Mouse (Mus musculus) lung, postnatal 10 days (tissue): Measurements from ENCODE around the gene Atm.
A peak's percentile ranks its signal among the peaks of the same experiment; 100 is the strongest.

Source experiments
- DNase-seq: peaks from one replicate; pipeline ENCODE4 v3.0.0; 2021

The Atm gene

DNA sequence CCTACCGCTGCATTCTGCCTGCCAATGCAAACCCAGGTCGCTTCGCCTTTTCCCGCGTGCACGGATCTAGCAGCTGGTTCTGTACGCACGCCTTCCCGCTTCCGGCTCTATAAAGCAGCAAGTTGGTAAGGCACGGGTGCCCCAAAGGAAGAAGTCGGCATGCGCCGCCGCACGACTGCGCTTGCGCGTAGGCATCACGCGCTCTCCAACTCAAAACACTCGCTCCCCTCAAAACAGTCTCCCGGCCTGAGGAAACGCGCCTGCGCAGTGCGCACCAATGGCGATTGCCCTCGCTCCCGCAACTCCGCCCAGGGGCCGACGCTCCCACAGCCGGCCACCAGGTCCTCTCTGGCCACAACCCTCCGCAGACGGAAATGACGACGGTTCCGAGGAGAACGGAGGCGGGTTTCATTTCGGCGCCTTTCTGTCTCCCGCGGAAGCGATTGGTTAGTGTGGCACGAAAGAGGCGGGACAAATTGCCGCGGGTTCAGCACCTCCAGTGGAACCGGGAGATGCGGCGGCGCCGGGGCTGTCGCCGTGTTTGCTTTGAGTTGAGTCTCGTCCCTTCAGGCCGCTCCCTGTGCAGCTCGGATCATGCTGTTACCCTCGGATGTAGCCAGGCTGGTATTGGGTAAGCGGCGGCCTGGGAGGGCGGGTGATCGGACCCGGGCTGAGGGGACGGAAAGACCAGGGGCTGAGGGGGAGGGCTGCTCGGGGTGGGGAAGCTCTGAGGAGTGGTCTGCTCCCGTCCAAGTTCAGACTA, at the start of gene Atm, which contains the start of gene Npat:
Atm (minus strand) TSS at position 183 of the 763 bp plus-strand sequence.
Npat (plus strand) TSS at position 490 of the 763 bp plus-strand sequence.
- peak; percentile 99 for DNase-seq

DNA sequence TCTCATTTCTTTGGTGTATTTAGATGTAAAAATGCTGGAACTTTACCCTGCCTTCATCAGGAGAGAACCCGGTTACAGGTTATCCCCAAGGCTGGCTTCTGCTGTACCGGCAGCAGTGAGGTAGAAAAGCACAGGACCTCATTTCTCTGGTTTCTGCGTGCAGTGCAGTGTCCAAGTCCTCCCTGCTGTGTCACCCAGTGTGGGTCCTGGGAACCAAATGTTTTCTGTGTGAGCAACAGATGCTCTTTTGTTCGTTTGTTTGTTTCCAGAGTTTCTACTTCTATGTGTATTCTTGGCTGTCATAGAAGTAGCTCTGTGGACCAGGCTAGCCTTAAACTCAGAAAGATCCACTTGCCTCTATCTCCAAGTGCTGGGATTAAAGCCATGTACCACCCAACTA, 45.3 kb upstream of the Atm start:
- no peak for DNase-seq

DNA sequence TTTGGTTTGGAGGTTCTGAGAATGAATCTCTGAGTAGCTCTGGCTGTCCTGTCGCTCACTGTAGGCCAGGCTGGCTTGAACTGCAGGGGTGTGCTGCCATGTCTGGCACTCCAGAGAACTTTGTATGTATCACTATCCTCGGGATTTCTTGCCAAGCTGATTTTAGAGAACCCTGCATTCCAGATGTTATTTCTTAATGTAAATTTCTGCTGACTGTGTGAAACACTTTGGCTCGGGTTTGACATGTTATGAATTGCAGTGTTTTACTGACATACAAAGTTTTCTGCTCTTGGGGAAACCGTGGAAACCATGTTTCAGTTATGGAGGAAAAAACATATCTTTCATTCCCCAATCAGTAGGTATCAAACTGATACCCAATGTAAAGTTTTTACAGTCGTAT, 39.2 kb upstream of the Atm start:
- DNase-seq = no peak

DNA sequence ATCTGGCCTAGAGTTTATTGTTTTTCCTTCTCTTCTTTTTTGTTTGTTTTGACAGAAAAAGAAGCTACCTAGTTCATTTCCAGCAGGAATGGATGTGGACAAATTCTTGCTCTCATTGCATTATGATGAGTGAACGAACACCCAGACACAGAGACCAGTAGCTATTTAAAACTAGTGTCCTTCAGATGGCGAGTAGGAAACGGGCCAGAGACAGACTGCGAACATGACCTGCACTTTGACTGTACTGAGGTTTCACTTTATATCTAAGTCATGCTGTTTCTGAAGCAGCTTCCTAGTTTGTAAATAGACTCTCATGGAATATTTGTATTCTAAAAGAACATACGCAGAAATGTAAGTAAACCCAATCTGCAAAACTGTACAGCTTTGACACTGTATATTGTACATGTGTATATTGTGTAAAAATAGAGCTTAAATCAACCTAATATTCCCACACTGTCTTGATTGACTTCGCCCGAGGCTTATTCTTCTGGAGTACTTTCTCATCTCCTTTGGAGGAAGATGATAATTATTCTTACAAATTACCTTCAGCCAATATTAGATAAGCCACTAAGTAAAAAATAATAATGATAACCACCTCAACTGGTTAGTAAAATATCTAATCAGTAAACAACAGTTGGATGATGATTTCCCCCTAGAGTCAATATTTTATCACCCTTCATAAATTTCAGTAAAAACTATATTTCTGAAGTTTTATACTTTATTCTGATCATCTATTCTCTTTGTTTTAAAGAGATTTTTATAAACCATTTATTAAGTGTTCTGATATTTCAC, 36.2 kb upstream of the Atm start:
- DNase-seq = no peak

DNA sequence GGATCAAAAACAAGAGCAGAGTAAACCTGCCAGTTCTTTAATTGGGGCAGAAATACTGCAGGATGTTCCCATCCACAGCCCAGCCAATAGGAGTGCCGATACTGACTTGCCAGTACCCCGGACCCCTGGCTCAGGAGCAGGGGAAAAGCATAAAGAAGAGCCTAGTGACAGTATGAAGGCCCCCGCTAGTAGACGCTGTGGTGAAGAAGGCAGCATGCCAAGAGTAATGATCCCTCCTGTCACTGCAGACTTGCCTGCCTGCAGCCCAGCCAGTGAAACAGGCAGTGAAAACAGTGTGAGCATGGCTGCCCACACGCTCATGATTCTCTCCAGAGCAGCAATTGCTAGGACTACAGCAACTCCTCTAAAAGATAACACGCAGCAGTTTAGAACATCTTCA, 34.1 kb upstream of the Atm start:
- DNase-seq = no peak

DNA sequence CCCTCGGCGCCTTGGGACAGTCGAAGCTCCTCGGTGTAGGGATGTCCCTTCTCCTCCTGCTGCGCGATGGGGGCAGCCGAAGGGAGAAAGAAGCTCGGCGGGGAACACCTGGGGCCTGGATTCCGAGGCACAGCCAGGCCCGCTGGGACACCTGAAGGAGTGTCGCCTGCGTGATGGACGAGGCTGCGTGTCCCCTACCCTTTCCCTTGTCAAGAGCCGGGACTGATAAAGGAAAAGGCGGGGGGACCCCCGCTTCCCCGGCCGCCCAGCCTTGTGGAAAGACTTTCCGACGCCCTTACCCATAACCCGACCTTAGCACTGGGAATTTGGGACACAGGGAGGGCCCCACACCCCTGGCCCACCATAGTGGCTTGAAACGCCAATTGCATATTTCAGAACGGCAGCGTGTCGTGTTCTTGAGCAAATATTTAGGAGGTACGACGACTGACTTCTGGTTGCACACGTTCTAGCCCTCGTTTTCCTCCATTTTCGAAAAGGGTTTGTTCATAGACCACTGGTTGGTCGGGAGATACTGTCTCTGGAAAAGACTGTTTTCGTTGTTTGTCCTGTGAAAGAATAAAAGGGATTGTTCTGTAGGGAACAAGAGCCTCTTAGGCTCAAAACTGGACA, 911 bp upstream of the Atm start:
- no peak for DNase-seq

DNA sequence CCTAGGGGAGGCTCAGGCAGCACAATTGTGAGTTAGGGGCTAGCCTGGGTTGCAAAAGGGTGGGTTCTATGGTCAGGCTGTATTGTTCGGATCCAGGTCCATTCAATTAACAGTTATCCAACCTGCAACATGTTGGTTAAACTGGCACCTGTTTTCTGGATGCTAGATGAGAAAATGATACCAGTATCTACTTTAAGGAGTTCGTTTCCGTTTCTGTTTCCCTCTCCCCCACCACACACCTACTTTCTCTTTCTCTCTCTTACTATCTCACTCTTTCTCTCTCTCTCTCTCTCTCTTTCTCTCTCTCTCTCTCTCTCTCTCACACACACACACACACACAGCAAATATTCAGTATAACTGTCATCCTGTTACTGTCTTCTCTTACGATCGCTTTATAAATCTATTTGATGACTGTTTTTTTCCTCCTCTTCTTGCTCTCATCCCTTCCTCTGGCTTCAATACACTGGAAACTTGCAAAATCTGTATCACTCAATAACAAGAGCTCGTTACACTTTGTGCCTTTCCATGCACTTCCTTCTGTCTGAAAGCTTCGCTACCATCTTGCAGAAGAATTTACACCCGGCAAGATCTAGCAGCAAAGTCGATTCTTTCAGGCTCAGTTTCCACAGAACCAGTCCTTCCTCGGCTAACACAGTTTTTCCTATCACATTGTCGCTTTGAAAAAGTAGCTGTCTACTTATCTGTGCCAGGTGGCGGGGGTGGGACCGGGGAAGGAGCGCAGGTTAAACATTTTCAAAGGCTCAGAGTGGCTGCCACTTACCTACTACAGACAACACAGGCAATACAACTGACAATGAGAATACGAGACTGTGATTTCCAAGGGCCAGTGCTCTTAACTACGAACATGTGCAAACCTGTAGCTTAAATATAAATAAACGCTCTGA, 872 bp downstream of the Atm start:
- DNase-seq = peak; percentile 6

DNA sequence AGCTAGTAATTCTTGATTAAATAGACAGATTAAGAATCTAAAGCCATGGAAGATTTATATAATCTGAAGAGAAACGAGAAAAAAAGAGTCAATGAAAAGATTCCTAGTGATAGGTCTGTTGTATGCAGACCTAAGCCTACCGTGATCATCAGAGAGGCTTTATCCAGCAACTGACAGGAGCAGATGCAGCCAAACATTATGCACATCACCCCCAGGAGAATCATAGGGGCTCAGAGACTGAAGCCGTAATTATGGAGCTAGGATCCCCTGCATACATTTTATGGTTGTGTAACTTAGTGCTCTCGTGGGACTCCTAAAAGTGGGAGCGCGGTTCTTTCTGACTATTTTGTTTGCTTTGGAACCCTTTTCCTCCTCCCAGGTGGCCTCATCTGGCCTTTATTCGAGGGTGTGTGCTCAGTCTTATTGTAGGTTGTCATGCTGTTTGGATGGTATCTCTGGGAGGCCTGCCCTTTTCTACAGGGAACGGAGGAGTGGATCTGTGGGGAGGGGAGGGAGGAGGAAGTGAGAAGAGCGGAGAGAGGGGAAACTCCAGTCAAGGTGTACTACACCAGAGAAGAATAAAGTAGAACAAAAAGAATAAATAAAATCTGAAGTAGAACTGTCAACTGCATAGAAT, 19.0 kb downstream of the Atm start:
- DNase-seq = no peak

DNA sequence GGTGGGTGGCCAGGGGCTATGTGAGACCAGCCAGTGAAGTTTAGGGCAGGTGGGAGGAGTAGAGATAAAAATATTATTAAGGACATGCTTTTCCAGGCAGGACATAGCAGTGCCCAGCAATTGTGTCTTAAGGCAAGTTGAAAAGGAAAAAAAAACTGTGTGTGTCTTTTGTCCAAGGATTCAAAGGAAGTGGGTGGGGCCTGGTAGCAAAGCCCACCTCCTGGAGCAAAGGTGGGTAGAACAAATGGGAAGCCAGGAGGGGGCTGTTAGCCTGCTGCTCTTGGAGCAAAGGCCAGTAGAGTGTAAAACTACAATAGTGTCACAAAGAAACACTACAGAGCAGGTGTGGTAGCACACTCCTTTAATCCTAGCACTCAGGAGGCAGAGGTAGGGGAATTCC, 22.4 kb downstream of the Atm start:
- no peak for DNase-seq

DNA sequence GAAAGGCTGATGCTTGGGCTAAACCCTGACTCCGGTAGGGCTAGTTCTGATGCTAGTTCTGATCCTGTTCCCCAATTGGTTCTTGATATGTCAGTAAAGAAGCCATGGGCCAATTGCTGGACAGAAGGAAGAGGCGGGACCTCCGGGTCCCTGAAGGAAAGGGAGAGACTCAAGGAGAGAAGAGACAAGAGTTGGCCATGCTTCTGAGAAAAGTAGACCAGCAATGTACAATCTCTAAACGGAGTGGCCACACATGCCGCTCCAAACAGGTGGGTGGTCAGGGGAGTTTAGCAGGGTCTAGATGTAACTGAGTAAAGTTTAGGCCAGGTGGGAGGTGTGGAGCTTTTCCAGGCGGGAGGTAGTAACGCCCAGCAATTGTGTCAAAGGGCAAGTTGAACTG, 28.5 kb downstream of the Atm start:
- peak; percentile 10 for DNase-seq

DNA sequence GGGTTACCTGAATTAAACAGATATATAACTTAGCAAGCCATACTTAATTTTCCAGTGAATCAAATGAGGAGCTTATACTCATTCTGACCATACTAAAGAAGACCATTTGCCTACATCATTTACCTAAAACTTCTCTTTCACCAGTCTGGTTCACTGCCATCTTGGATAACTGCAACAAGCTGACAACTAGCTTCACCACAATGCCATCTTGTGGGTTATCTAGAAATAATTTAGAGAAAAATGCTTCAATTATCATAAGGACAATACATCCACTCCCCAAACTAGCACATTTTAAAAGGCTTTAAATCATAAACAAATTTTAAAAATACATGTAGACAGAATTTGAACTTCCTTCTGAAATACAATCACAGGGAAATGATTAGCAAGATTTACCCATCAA, 50.7 kb downstream of the Atm start:
- no peak for DNase-seq

DNA sequence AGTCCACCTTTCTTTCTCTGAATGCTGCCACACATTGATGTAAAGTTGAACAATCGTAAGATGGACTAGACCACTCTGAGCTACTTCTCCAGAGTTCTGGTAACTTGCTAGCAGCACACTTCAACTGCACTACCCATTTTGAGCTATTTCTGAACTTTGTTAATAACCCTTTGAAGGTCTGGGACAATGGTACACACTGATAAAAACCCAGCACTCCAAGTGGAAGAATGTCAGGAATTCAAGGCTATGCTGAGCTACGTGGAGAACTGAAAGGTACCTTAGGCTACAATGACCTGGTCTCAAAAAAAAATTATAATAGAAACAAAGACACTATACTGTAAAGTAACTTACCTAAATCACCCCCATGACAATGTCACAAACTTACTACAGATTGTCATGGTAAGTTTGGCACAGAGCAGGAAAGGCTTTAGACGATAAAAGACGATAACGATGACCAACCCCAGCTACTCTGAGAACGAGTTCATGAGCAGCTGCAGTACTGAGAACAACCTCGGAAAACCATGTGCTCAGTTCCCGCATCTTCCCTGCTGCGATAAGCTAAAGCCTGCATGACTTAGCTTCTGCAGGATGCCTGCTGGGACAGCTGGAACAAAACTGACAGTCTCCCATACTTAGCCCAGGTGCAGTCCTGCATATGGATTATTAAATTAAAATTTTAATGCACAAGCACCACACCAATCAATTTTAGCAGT, 63.6 kb downstream of the Atm start:
- DNase-seq = no peak

DNA sequence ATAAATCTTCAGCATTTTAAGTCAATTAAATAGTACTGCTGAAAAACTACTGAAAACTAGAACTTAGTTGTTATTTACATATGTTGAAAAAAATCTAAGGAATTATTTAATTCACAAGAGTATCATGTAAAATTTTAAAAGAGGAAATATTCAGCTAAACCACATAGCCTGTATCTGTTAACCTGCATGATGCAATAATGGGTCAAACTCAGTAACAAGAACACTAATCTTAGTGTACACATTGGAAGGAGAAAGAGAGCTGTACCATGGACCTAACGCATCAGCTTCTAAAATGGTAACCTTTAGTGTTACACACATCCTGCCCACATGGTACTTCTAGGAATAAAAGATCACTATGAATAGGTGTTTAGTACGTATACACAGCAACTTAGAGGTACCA, 84.5 kb downstream of the Atm start:
- no peak for DNase-seq

DNA sequence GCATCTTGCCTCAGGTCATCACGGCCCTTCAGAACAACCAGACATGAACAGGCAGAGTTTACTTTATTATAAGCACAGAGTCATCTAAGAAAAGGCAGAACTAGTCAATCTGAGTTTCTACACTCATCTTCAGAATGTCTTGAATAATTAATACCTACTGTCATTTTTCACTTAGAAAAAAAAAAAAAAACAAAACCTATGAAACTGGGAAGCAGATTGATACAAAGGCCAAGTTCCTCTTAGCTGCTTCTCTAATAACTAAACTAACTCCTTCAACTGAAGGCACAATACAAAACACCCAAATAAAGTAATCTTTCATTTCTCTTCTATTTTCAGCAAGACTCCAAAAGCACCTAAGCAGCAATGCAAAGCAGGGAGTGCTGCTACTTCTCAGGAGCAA, 85.9 kb downstream of the Atm start:
- no peak for DNase-seq

DNA sequence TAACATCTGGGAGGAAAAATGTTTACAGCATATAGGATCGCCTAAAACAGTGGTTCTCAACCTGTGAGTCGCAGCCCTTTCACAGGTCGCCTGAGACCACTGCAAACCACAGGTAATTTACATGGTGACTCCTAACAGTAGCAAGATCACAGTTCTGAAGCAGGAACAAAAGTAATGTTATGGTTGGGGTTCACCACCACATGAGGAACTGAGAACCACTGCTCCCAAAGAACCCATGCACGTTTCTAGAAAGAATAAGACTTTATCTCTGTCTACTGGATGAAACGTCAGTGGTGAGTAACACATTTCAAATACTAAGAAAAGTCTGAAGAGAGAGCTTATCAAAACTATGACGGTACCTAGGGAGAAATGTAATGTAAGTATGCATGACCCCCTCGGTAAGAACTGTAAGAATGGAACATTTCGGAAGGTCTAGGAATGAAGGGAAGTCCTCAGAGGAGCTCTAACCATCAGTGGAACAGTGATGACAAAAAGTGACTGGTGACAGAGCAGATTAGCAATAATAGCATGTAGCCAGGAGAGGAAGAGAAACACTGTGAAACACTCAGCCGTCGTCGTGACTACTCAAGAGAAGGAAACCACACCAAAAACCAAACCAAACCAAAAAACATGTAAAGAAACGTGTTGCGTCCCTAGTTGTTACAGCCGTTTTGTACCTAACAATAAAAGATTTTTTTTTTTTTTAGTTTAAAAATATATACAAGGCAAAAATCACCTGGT, 100.5 kb downstream of the Atm start:
- no peak for DNase-seq

DNA sequence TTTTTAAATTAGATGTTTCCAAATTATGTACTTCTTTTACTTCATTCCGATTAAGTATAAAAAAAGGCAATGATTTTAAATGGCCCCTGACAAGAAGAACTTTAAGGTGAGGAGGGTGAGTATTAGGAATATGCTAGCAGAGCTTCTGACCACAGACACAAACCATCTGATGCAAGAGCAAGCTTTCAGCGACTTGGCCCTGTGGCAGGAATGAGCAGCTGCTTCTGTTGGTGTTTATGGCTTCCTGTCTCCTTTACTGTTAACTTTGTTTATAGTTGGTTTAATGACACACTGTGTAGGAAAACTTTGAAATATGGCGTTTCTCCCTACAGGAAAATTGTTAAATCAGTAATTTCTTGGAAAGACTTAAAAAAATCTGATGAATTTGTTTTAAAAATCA, 108.9 kb downstream of the Atm start:
- DNase-seq = peak; percentile 37

DNA sequence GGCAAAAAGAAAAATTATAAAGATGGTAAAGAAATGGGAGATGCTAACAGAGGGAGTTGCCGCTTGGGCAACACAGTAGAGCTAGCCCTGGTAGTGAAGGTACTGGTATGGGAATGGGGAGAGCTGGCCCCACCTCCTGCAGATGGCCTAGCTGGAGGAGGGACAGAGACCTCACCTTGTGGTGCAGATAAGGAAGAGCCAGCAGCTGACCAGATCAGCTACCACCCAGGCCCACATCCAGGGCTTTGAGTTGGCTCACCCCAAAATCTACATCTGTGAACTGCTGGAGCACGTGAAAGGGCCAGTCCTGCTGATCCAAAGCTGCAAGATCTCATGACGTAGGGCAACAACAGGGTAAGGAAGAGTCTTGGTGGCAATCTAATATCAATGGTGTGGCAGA, 109.8 kb downstream of the Atm start:
- no peak for DNase-seq

DNA sequence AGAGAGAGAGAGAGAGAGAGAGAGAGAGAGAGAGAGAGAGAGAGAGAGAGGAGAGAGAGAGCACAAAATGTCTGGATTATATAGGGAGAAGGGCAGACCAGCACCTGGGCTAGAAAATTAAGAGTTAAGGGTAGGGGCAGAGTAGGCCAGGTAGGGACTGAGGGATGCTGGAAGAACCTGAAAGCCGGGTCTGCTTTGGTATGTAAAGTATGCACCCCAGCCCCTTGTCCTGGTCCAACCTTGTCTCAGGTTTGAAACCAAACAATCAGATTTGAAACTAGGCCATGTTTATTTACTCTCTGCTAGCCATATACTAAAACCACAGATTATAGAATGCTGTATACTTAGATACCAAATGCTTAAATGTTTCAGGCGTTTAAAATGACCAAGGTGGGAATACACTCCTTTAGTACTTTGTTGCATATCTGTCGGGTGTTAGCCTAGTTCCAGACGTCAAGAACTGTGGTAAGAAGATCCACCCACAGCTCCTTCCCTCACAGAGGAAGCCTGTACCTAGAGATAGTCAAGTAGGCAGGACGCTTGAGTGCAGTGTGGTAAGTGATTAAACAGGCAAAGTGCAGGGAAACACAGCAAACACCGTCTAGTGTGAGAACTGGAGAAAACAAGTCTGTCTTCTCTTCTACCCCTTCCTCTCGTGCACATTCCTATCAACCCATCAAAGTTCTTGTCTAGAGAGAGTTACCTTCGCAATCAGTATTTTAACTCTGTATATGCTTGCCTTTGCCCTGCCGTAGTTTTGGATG, 114.2 kb downstream of the Atm start:
- no peak for DNase-seq

DNA sequence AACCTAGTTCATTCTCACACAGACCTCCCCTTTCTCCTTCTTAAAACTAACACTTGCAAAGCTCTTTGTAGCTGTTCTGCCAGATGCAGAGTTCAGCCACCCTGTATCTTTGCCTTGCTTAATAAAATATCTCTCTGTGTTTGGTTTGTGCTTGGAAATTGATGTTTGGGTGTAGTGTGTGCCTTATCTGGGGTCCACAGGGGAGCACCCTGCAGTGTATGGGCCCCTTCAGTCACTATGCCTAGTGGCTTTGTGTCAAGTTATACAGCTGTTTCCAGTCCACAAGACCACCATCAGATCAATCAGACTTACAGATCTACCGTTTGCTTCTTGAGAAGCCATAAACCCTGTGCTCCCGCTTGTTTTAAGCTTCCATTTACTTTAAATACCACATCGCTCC, 127.1 kb downstream of the Atm start:
- DNase-seq = no peak

DNA sequence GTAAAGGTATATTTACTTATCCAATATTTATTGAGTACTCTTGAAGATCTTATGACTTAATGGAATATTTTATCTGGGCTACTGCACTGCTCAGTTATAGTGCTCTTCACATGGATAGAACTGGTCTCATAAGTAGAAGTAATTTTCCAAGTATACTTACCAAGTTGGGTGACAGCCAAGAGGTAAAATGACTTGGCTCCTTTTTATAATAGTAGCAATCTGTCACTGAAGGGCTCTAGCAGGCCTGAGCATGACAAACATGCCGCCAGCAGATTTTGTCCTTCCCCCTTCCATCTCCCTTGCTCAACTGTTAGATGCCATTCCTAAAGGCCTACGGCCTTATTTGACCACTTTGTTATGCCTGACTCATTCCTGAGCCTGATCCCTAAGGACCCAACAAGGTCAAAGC, 127.6 kb downstream of the Atm start:
- DNase-seq = peak; percentile 44
